Mouse (Mus musculus): Measurements from ENCODE around the gene Gm5269. TPM values are rescaled to one million over a fixed set of nuclear protein-coding genes. Genes with fewer than 3 reads are reported as not detected.

Gm5269 gene
- polyA plus RNA-seq, 1 experiment, result not detected

- TF ChIP-seq POLR2A (IDR thresholded peaks at IDR 0.05; ENCODE audit: borderline replicate concordance, insufficient read depth, low read length), result no peak
- TF ChIP-seq CTCF (IDR thresholded peaks at IDR 0.05; ENCODE audit: borderline replicate concordance, insufficient read depth, low read depth, low read length), result no peak
- no peaks in the 10 kb centered on the region for H3K4me1 ChIP-seq (ENCODE audit: control insufficient read depth, insufficient read depth, low read length)
- H3K4me3 ChIP-seq (replicated peaks; ENCODE audit: insufficient read depth, low read depth, low read length), result no peak overlapping the region
- no peak overlapping the region for H3K27ac ChIP-seq (ENCODE audit: insufficient read depth, low read length)
- DNase-seq, result no peak
- H3K27me3 ChIP-seq (ENCODE audit: control insufficient read depth, insufficient read depth, low read length), result no peaks in the 10 kb centered on the region
- WGBS, result 20% methylated on average over 1 of the region's 1 CpGs
Measured at GRCm38 (mm10) chr1:45898044-45898443, 8.0 kb upstream of the Gm5269 start.

GRCm38 (mm10) chr1:45894168-45894912 lies 4.3 kb upstream of the Gm5269 start:
- Histone ChIP-seq H3K4me1 (ENCODE audit: control insufficient read depth, insufficient read depth, low read length) (no peaks in the 10 kb centered on the region), H3K27me3 (ENCODE audit: control insufficient read depth, insufficient read depth, low read length) (no peaks in the 10 kb centered on the region), H3K27ac (ENCODE audit: insufficient read depth, low read length) (no peak overlapping the region), H3K4me3 (replicated peaks; ENCODE audit: insufficient read depth, low read depth, low read length) (no peak overlapping the region)
- WGBS, result 87% methylated on average over 6 of the region's 6 CpGs
- DNase-seq, result no peak
- TF ChIP-seq CTCF (IDR thresholded peaks at IDR 0.05; ENCODE audit: borderline replicate concordance, insufficient read depth, low read depth, low read length) (no peak), POLR2A (IDR thresholded peaks at IDR 0.05; ENCODE audit: borderline replicate concordance, insufficient read depth, low read length) (no peak)

DNA sequence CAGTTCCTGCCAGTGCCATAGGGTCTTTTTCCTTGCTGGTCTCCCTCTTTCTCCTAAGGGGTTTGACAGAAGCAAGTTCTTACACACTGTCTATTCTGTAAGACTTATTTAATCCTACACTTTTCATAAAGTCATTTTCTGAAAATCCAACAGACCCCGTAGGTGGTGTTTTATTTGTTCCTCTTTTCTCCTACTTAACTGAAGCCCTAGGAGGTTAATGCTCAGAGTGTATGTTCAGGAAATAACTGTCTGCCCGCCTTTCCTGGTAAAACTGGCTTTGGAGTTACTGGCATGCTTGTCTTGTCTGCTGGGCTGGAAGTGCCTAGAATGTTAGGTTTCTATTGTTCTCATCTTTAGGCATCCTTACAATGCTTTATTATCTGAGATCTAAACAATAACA lies 1.9 kb upstream of the Gm5269 start:
- Histone ChIP-seq H3K27ac (ENCODE audit: insufficient read depth, low read length) (no peak overlapping the region), H3K4me3 (replicated peaks; ENCODE audit: insufficient read depth, low read depth, low read length) (no peak overlapping the region), H3K27me3 (ENCODE audit: control insufficient read depth, insufficient read depth, low read length) (no peaks in the 10 kb centered on the region), H3K4me1 (ENCODE audit: control insufficient read depth, insufficient read depth, low read length) (no peaks in the 10 kb centered on the region)
- TF ChIP-seq CTCF (IDR thresholded peaks at IDR 0.05; ENCODE audit: borderline replicate concordance, insufficient read depth, low read depth, low read length) (no peak), POLR2A (IDR thresholded peaks at IDR 0.05; ENCODE audit: borderline replicate concordance, insufficient read depth, low read length) (no peak)
- 72% methylated on average over 2 of the region's 2 CpGs for WGBS
- DNase-seq, result no peak

DNA sequence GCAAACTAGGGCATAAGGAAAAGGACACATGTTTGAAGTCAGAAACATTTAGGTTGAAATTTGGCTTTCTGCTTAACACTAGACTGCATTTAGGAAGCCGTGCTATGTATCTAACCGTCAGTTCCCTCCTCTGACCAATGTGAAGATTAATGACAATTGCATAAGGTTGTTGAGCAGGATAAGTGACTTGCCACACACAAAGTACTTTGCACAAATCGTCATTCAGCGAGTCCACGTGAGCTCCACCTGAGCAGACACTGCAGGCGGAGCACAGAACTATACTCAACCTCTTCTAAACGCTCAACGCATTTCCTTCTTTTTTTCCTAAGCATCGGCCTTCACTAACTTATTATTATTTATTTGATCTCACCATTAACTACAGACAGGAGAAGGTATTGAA lies 3.3 kb downstream of the Gm5269 start:
- no peak for DNase-seq
- H3K27ac ChIP-seq (ENCODE audit: insufficient read depth, low read length), result no peak overlapping the region
- 92% methylated on average over 9 of the region's 9 CpGs for WGBS
- no peaks in the 10 kb centered on the region for H3K4me1 ChIP-seq (ENCODE audit: control insufficient read depth, insufficient read depth, low read length)
- no peak overlapping the region for H3K4me3 ChIP-seq (replicated peaks; ENCODE audit: insufficient read depth, low read depth, low read length)
- H3K27me3 ChIP-seq (ENCODE audit: control insufficient read depth, insufficient read depth, low read length), result no peaks in the 10 kb centered on the region
- TF ChIP-seq POLR2A (IDR thresholded peaks at IDR 0.05; ENCODE audit: borderline replicate concordance, insufficient read depth, low read length) (no peak), CTCF (IDR thresholded peaks at IDR 0.05; ENCODE audit: borderline replicate concordance, insufficient read depth, low read depth, low read length) (no peak)

- H3K27ac ChIP-seq (ENCODE audit: insufficient read depth, low read length), result no peak overlapping the region
- H3K4me1 ChIP-seq (ENCODE audit: control insufficient read depth, insufficient read depth, low read length), result no peaks in the 10 kb centered on the region
- TF ChIP-seq POLR2A (IDR thresholded peaks at IDR 0.05; ENCODE audit: borderline replicate concordance, insufficient read depth, low read length), result no peak
- no peak for TF ChIP-seq CTCF (IDR thresholded peaks at IDR 0.05; ENCODE audit: borderline replicate concordance, insufficient read depth, low read depth, low read length)
- no peak overlapping the region for H3K4me3 ChIP-seq (replicated peaks; ENCODE audit: insufficient read depth, low read depth, low read length)
- no peak for DNase-seq
- H3K27me3 ChIP-seq (ENCODE audit: control insufficient read depth, insufficient read depth, low read length), result no peaks in the 10 kb centered on the region
Measured at GRCm38 (mm10) chr1:45883378-45883777, 6.7 kb downstream of the Gm5269 start.

GRCm38 (mm10) chr1:45882076-45882475 lies 8.0 kb downstream of the Gm5269 start:
- no peaks in the 10 kb centered on the region for H3K4me1 ChIP-seq (ENCODE audit: control insufficient read depth, insufficient read depth, low read length)
- H3K27ac ChIP-seq (ENCODE audit: insufficient read depth, low read length), result no peak overlapping the region
- no peak overlapping the region for H3K4me3 ChIP-seq (replicated peaks; ENCODE audit: insufficient read depth, low read depth, low read length)
- TF ChIP-seq CTCF (IDR thresholded peaks at IDR 0.05; ENCODE audit: borderline replicate concordance, insufficient read depth, low read depth, low read length) (no peak), POLR2A (IDR thresholded peaks at IDR 0.05; ENCODE audit: borderline replicate concordance, insufficient read depth, low read length) (no peak)
- DNase-seq, result no peak
- WGBS, result 11% methylated on average over 6 of the region's 6 CpGs
- H3K27me3 ChIP-seq (ENCODE audit: control insufficient read depth, insufficient read depth, low read length), result no peaks in the 10 kb centered on the region

DNA sequence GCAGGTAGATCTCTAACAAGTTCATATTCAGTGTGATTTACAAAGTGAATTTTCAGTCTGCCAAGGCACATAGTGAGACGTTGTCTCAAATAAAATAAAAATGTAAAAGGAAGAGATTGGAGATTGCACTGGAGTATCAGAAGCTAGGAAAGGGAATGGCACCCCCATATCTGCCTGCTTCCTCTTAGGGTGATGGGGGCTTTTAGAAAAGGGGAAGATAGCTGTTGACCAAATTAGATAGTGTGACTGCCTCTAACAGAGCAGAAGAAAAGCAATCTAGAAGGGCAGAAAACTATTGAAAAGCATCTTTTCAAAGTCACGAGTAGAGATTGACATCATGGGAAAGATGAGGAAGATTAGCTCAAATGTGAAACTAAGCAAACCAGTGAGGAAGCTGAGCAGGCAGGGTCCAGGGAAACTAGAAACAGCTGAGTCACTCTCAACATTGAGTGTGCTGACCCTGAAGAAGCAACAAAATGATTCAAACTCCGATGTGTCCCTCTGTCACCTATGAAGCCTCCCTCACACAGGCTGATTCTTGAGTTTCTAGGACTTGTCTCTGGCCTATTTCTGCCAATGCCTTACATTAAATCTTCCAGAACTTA lies 8.7 kb downstream of the Gm5269 start:
- Histone ChIP-seq H3K4me1 (ENCODE audit: control insufficient read depth, insufficient read depth, low read length) (no peaks in the 10 kb centered on the region), H3K27ac (ENCODE audit: insufficient read depth, low read length) (no peak overlapping the region), H3K27me3 (ENCODE audit: control insufficient read depth, insufficient read depth, low read length) (no peaks in the 10 kb centered on the region), H3K4me3 (replicated peaks; ENCODE audit: insufficient read depth, low read depth, low read length) (no peak overlapping the region)
- TF ChIP-seq CTCF (IDR thresholded peaks at IDR 0.05; ENCODE audit: borderline replicate concordance, insufficient read depth, low read depth, low read length) (no peak), POLR2A (IDR thresholded peaks at IDR 0.05; ENCODE audit: borderline replicate concordance, insufficient read depth, low read length) (no peak)
- DNase-seq, result no peak
- WGBS, result 80% methylated on average over 3 of the region's 3 CpGs

GRCm38 (mm10) chr1:45877463-45877862 lies 12.6 kb downstream of the Gm5269 start:
- H3K27me3 ChIP-seq (ENCODE audit: control insufficient read depth, insufficient read depth, low read length), result no peaks in the 10 kb centered on the region
- H3K27ac ChIP-seq (ENCODE audit: insufficient read depth, low read length), result no peak overlapping the region
- no peak overlapping the region for H3K4me3 ChIP-seq (replicated peaks; ENCODE audit: insufficient read depth, low read depth, low read length)
- H3K4me1 ChIP-seq (ENCODE audit: control insufficient read depth, insufficient read depth, low read length), result no peaks in the 10 kb centered on the region
- 88% methylated on average over 3 of the region's 3 CpGs for WGBS
- DNase-seq, result no peak
- TF ChIP-seq CTCF (IDR thresholded peaks at IDR 0.05; ENCODE audit: borderline replicate concordance, insufficient read depth, low read depth, low read length), result no peak
- TF ChIP-seq POLR2A (IDR thresholded peaks at IDR 0.05; ENCODE audit: borderline replicate concordance, insufficient read depth, low read length), result no peak
